Mouse (Mus musculus): ENCODE results near the gene Gm2431. TPM values are rescaled to one million over a fixed set of nuclear protein-coding genes. Genes with fewer than 3 reads are reported as not detected.

The Gm2431 gene
- total RNA-seq, 2 experiments from 2014 or later, result not detected

Other genes starting within 250 kb of the Gm2431 start
- gene Mob2, start 197.3 kb downstream of the Gm2431 start, total RNA-seq (2021), result 10 to 100 TPM; 46.8 to 47.4 TPM
- 10 to 100 TPM in 1 of 2 experiments, 1 to 10 TPM in 1; 7.6 to 11.4 TPM for gene Dusp8, start 162.5 kb downstream of the Gm2431 start, total RNA-seq (2021)
- not detected for gene Gm45618, start 137.6 kb downstream of the Gm2431 start, total RNA-seq (2021)
- gene Gm39115, start 122.3 kb downstream of the Gm2431 start, total RNA-seq (2021), result not detected
- gene Gm45337, start 113.7 kb downstream of the Gm2431 start, total RNA-seq (2021), result not detected
- gene Gm29735, start 101.2 kb downstream of the Gm2431 start, total RNA-seq (2021), result not detected
- not detected for gene Gm4553, start 92.6 kb downstream of the Gm2431 start, total RNA-seq (2021)
- not detected for gene Krtap5-2, start 82.3 kb downstream of the Gm2431 start, total RNA-seq (2021)
- not detected for gene Gm10153, start 68.0 kb downstream of the Gm2431 start, total RNA-seq (2021)
- gene Krtap5-3, start 57.0 kb downstream of the Gm2431 start, total RNA-seq (2021), result not detected
- gene Gm7579, start 46.5 kb downstream of the Gm2431 start, total RNA-seq (2021), result not detected
- not detected for gene Krtap5-5, start 28.4 kb downstream of the Gm2431 start, total RNA-seq (2021)
- not detected for gene Gm40460, start 17.3 kb downstream of the Gm2431 start, total RNA-seq (2021)
- gene Gm4559, start 16.0 kb upstream of the Gm2431 start, total RNA-seq (2021), result not detected
- gene Krtap5-1, start 38.8 kb upstream of the Gm2431 start, total RNA-seq (2021), result not detected
- gene Krtap5-4, start 45.2 kb upstream of the Gm2431 start, total RNA-seq (2021), result not detected
- 1 to 10 TPM; 3.5 to 3.6 TPM for gene Ifitm10, start 115.4 kb upstream of the Gm2431 start, total RNA-seq (2021)
- gene Gm49369, start 124.3 kb upstream of the Gm2431 start, total RNA-seq (2021), result 1 to 10 TPM in 1 of 2 experiments, under 1 TPM in 1; 0.73 to 3.7 TPM
- gene Ctsd, start 129.7 kb upstream of the Gm2431 start, total RNA-seq (2021), result 100 to 1,000 TPM; 603 to 610 TPM
- not detected for gene Syt8, start 176.5 kb upstream of the Gm2431 start, total RNA-seq (2021)
- 100 to 1,000 TPM; 196 to 793 TPM for gene Tnni2, start 183.5 kb upstream of the Gm2431 start, total RNA-seq (2021)
- 10 to 100 TPM; 26.7 to 39.3 TPM for gene Lsp1, start 202.5 kb upstream of the Gm2431 start, total RNA-seq (2021)
- gene Tnnt3, start 240.5 kb upstream of the Gm2431 start, total RNA-seq (2021), result 1,000 to 10,000 TPM in 1 of 2 experiments, 100 to 1,000 TPM in 1; 272 to 1,179 TPM

All from adrenal gland, postnatal 10 days (tissue).